In the genomic region with DNA sequence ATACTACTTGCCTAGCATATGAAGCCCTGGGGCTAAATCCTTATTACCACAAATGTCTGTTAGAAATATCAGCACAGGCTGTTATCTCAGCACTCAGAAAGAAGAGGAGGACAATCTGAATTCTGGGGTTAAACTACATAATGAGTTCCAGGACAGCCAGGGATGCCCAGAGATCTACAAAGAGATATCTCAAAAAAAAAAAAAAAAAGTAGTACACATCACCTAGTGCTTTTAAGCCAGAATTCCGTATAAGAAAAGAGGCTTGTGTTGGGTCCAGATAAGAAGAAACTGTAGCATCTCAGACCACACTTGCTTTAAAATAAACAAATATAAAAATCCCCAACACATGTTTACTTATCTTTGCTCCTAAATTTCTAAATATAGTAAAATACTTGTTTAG, we compare ENCODE assay signal across 17 mouse cellular contexts. TPM values are rescaled to one million over a fixed set of nuclear protein-coding genes. Genes with fewer than 3 reads are reported as not detected.
"Had no signal": no experiment of that assay in that cellular context is flagged by ENCODE, and none has a peak within 500 bp of the region (broad histone marks: within the 10 kb centered on the region; RNA-seq: fewer than 3 reads in every experiment).

No protein-coding gene starts in this region.

- H3K9me3 ChIP-seq: megakaryocyte, embryonic 14.5 days; midbrain, embryonic 13.5 days; midbrain, embryonic 15.5 days; neural tube, embryonic 12.5 days; stomach, embryonic 15.5 days had no signal

- H3K4me3 ChIP-seq: megakaryocyte, embryonic 14.5 days; midbrain, embryonic 13.5 days; midbrain, embryonic 15.5 days; neural tube, embryonic 12.5 days; stomach, embryonic 15.5 days had no signal

- H3K27me3 ChIP-seq: megakaryocyte, embryonic 14.5 days; midbrain, embryonic 13.5 days; midbrain, embryonic 15.5 days; neural tube, embryonic 12.5 days; stomach, embryonic 15.5 days had no signal

- H3K27ac ChIP-seq: midbrain, embryonic 13.5 days; midbrain, embryonic 15.5 days; neural tube, embryonic 12.5 days; stomach, embryonic 15.5 days; stomach, postnatal 0 days had no signal

- DNase-seq: lung, adult 18-20 months; lung, embryonic 14.5 days; lung, postnatal 10 days; lung, postnatal 4 days; right cerebral cortex, postnatal 14 days; thymus, adult 2 months; thymus, postnatal 25 days; thymus, postnatal 4 days had no signal

- ATAC-seq: midbrain, embryonic 13.5 days; midbrain, embryonic 15.5 days had no signal

RNA-seq across cellular contexts. Expression of a gene that starts 35.7 kb away (rescaled TPM):
- total RNA-seq: monocyte, adult 5-6 weeks; neutrophil, adult 5-6 weeks had no signal
- polyA plus RNA-seq: neural tube, embryonic 14.5 days had no signal
